Mouse (Mus musculus) embryo, embryonic 11.5 days (tissue): ENCODE measurements around the gene Anapc16.
"Not testable (repeated sequence)": the region's sequence is repeated elsewhere in the genome, so short reads cannot be mapped to it uniquely, and the experiment has no call there.

ENCODE experiments used
- DNase-seq: peaks from one replicate; pipeline ENCODE4 v3.0.0-alpha.2; 2012; ENCODE audit warnings: low read depth, low spot score

The Anapc16 gene

GRCm38 (mm10) chr10:60001663-60002062 is 1.3 kb downstream of the Anapc16 start:
- DNase-seq = not testable (repeated sequence)

- DNase-seq = no peak
Observed at GRCm38 (mm10) chr10:59999057-59999456, 3.9 kb downstream of the Anapc16 start.

- peak; percentile 54 for DNase-seq
Observed at GRCm38 (mm10) chr10:59997591-59997990, 5.3 kb downstream of the Anapc16 start.

GRCm38 (mm10) chr10:59995889-59996288 is 7.0 kb downstream of the Anapc16 start:
- DNase-seq = no peak

GRCm38 (mm10) chr10:59993813-59994212 is 9.1 kb downstream of the Anapc16 start:
- DNase-seq = not testable (repeated sequence)

GRCm38 (mm10) chr10:59992024-59992423 is 10.9 kb downstream of the Anapc16 start:
- DNase-seq = no peak

GRCm38 (mm10) chr10:59991262-59991880 is 11.6 kb downstream of the Anapc16 start:
- no peak for DNase-seq

GRCm38 (mm10) chr10:59990393-59990792 is 12.5 kb downstream of the Anapc16 start:
- DNase-seq = no peak

- no peak for DNase-seq
Observed at GRCm38 (mm10) chr10:59988036-59988435, 14.9 kb downstream of the Anapc16 start.

GRCm38 (mm10) chr10:59982379-59982873 is 20.5 kb downstream of the Anapc16 start:
- no peak for DNase-seq

- DNase-seq = no peak
Observed at GRCm38 (mm10) chr10:59981792-59982191, 21.1 kb downstream of the Anapc16 start.

GRCm38 (mm10) chr10:59981336-59981735 is 21.6 kb downstream of the Anapc16 start:
- no peak for DNase-seq

- no peak for DNase-seq
Observed at GRCm38 (mm10) chr10:59980815-59981244, 22.1 kb downstream of the Anapc16 start.

GRCm38 (mm10) chr10:59978873-59979743 is 23.8 kb downstream of the Anapc16 start:
- no peak for DNase-seq

- no peak for DNase-seq
Observed at GRCm38 (mm10) chr10:59978401-59978800, 24.5 kb downstream of the Anapc16 start.

GRCm38 (mm10) chr10:59977715-59978343 is 25.1 kb downstream of the Anapc16 start:
- DNase-seq = no peak

- no peak for DNase-seq
Observed at GRCm38 (mm10) chr10:59977141-59977540, 25.8 kb downstream of the Anapc16 start.

- DNase-seq = no peak
Observed at GRCm38 (mm10) chr10:59974786-59975185, 28.1 kb downstream of the Anapc16 start.

- DNase-seq = no peak
Observed at GRCm38 (mm10) chr10:59974191-59974664, 28.7 kb downstream of the Anapc16 start.

- no peak for DNase-seq
Observed at GRCm38 (mm10) chr10:59973400-59973799, 29.5 kb downstream of the Anapc16 start.

GRCm38 (mm10) chr10:59972999-59973398 is 29.9 kb downstream of the Anapc16 start:
- no peak for DNase-seq

GRCm38 (mm10) chr10:59972534-59972933 is 30.4 kb downstream of the Anapc16 start:
- DNase-seq = no peak
